Mouse (Mus musculus): ENCODE data around the gene Prrc2b. TPM values are rescaled to one million over a fixed set of nuclear protein-coding genes. Genes with fewer than 3 reads are reported as not detected.

Prrc2b gene
- polyA plus RNA-seq, 1 experiment from 2014 or later: 76.8 TPM

DNA sequence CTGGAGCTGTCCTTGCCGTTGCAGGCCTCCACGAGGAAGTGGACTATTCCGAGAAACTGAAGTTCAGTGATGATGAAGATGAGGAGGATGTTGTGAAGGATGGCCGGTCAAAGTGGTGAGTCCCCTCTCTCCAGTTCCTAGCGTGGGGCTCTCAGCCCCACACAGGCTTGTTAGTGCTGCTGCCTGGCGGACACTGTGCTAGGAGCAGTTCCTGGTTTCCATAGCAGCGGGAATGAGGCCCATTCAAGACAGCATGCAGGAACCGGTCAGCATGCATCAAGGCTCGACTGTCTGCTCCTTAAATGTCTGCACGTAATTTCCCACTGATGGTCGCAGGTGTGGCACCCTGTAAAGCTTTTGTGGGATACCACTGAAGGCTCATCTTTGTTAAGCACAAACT is 48.1 kb downstream of the Prrc2b start:
- 79% methylated on average over 11 of the region's 11 CpGs for WGBS
- Histone ChIP-seq H3K27me3 (ENCODE audit: insufficient read depth, low read length) (no peaks in the 10 kb centered on the region), H3K9ac (no peak overlapping the region), H3K9me3 (ENCODE audit: low read depth, low read length) (no peaks in the 10 kb centered on the region), H3K36me3 (ENCODE audit: insufficient read depth) (peaks cover 100% of the 10 kb centered on the region), H3K4me2 (no peak overlapping the region), H3K4me1 (ENCODE audit: insufficient read depth) (no peaks in the 10 kb centered on the region), H3K27ac (ENCODE audit: low read depth) (no peak overlapping the region), H3K4me3 (ENCODE audit: low read depth, low read length) (no peak overlapping the region)
- no peak for DNase-seq
- ATAC-seq (ENCODE audit: insufficient read depth): no peak
- no peak for TF ChIP-seq CTCF (IDR thresholded peaks at IDR 0.05; ENCODE audit: low read depth)

- no peak for DNase-seq
- no peaks in the 10 kb centered on the region for H3K9me3 ChIP-seq (ENCODE audit: low read depth, low read length)
- H3K27ac ChIP-seq (ENCODE audit: low read depth): no peak overlapping the region
- no peak overlapping the region for H3K4me3 ChIP-seq (ENCODE audit: low read depth, low read length)
- no peak overlapping the region for H3K4me2 ChIP-seq
- no peak for TF ChIP-seq CTCF (IDR thresholded peaks at IDR 0.05; ENCODE audit: low read depth)
- peaks cover 100% of the 10 kb centered on the region for H3K36me3 ChIP-seq (ENCODE audit: insufficient read depth)
- no peak for ATAC-seq (ENCODE audit: insufficient read depth)
- 92% methylated on average over 4 of the region's 4 CpGs for WGBS
- H3K27me3 ChIP-seq (ENCODE audit: insufficient read depth, low read length): no peaks in the 10 kb centered on the region
- no peak overlapping the region for H3K9ac ChIP-seq
- no peaks in the 10 kb centered on the region for H3K4me1 ChIP-seq (ENCODE audit: insufficient read depth)
These were observed 49.2 kb downstream of the Prrc2b start for GRCm38 (mm10) chr2:32200033-32200432.

GRCm38 (mm10) chr2:32200712-32201111 is 49.8 kb downstream of the Prrc2b start:
- no peaks in the 10 kb centered on the region for H3K9me3 ChIP-seq (ENCODE audit: low read depth, low read length)
- DNase-seq (no peak), ATAC-seq (ENCODE audit: insufficient read depth) (no peak)
- H3K4me3 ChIP-seq (ENCODE audit: low read depth, low read length): no peak overlapping the region
- no peak for TF ChIP-seq CTCF (IDR thresholded peaks at IDR 0.05; ENCODE audit: low read depth)
- no peak overlapping the region for H3K27ac ChIP-seq (ENCODE audit: low read depth)
- WGBS: 86% methylated on average over 11 of the region's 11 CpGs
- H3K4me1 ChIP-seq (ENCODE audit: insufficient read depth): no peaks in the 10 kb centered on the region
- H3K27me3 ChIP-seq (ENCODE audit: insufficient read depth, low read length): no peaks in the 10 kb centered on the region
- no peak overlapping the region for H3K4me2 ChIP-seq
- no peak overlapping the region for H3K9ac ChIP-seq
- peaks cover 100% of the 10 kb centered on the region for H3K36me3 ChIP-seq (ENCODE audit: insufficient read depth)

GRCm38 (mm10) chr2:32201527-32201926 is 50.6 kb downstream of the Prrc2b start:
- DNase-seq: peak; percentile 78
- Histone ChIP-seq H3K9ac (no peak overlapping the region), H3K9me3 (ENCODE audit: low read depth, low read length) (no peaks in the 10 kb centered on the region), H3K36me3 (ENCODE audit: insufficient read depth) (peaks cover 100% of the 10 kb centered on the region), H3K27ac (ENCODE audit: low read depth) (no peak overlapping the region), H3K4me2 (no peak overlapping the region), H3K4me3 (ENCODE audit: low read depth, low read length) (no peak overlapping the region), H3K27me3 (ENCODE audit: insufficient read depth, low read length) (no peaks in the 10 kb centered on the region), H3K4me1 (ENCODE audit: insufficient read depth) (no peaks in the 10 kb centered on the region)
- ATAC-seq (ENCODE audit: insufficient read depth): peak; percentile 65; the same call in 1 of the 2 replicates
- TF ChIP-seq CTCF (IDR thresholded peaks at IDR 0.05; ENCODE audit: low read depth): no peak
- WGBS: 65% methylated on average over 7 of the region's 7 CpGs

DNA sequence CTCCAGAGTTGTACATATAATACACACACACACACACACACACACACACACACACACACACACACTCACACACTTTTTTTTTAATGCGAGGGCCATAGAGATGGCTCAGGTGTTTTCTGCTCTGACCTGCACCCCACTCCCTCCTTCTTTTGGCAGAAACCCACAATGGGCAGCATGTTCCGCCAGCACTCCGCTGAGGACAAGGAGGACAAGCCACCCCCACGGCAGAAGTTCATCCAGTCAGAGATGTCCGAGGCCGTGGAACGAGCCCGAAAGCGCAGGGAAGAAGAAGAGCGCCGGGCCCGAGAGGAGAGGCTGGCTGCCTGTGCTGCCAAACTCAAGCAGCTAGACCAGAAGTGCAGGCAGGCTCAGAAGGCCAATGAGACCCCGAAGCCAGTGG is 53.0 kb downstream of the Prrc2b start:
- H3K9ac ChIP-seq: no peak overlapping the region
- H3K27me3 ChIP-seq (ENCODE audit: insufficient read depth, low read length): no peaks in the 10 kb centered on the region
- H3K4me1 ChIP-seq (ENCODE audit: insufficient read depth): no peaks in the 10 kb centered on the region
- no peak overlapping the region for H3K4me2 ChIP-seq
- WGBS: 94% methylated on average over 13 of the region's 13 CpGs
- DNase-seq (no peak), ATAC-seq (ENCODE audit: insufficient read depth) (no peak)
- no peak for TF ChIP-seq CTCF (IDR thresholded peaks at IDR 0.05; ENCODE audit: low read depth)
- H3K9me3 ChIP-seq (ENCODE audit: low read depth, low read length): no peaks in the 10 kb centered on the region
- H3K4me3 ChIP-seq (ENCODE audit: low read depth, low read length): no peak overlapping the region
- H3K36me3 ChIP-seq (ENCODE audit: insufficient read depth): peaks cover 100% of the 10 kb centered on the region
- H3K27ac ChIP-seq (ENCODE audit: low read depth): no peak overlapping the region

DNA sequence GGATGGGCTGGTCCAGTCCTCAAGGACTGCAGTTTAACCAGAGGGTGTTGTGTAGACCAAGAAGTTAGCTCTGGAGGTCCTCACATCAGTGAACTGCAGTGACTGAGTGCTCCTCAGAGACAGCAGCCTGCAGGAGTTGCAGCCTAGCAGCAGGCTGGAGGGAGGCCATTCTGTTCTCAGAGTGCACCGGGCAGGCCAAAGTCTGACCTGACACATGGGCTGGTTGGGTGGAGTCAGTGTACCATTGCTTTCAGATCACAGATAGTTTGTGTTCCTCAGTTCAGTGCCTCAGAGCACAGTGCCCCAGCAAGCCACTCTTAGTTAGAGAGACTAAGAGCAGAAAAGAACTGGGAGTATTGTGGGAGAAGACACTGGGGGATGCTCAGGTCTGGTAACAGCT is 56.8 kb downstream of the Prrc2b start:
- 92% methylated on average over 1 of the region's 1 CpGs for WGBS
- DNase-seq: no peak
- no peak overlapping the region for H3K27ac ChIP-seq (ENCODE audit: low read depth)
- no peak overlapping the region for H3K4me2 ChIP-seq
- H3K36me3 ChIP-seq (ENCODE audit: insufficient read depth): peaks cover 100% of the 10 kb centered on the region
- ATAC-seq (ENCODE audit: insufficient read depth): no peak
- H3K9ac ChIP-seq: no peak overlapping the region
- H3K27me3 ChIP-seq (ENCODE audit: insufficient read depth, low read length): no peaks in the 10 kb centered on the region
- no peaks in the 10 kb centered on the region for H3K4me1 ChIP-seq (ENCODE audit: insufficient read depth)
- H3K9me3 ChIP-seq (ENCODE audit: low read depth, low read length): no peaks in the 10 kb centered on the region
- no peak overlapping the region for H3K4me3 ChIP-seq (ENCODE audit: low read depth, low read length)
- no peak for TF ChIP-seq CTCF (IDR thresholded peaks at IDR 0.05; ENCODE audit: low read depth)

GRCm38 (mm10) chr2:32211689-32212088 is 60.8 kb downstream of the Prrc2b start:
- Histone ChIP-seq H3K4me3 (ENCODE audit: low read depth, low read length) (no peak overlapping the region), H3K27ac (ENCODE audit: low read depth) (no peak overlapping the region), H3K4me2 (no peak overlapping the region), H3K36me3 (ENCODE audit: insufficient read depth) (peaks cover 100% of the 10 kb centered on the region), H3K27me3 (ENCODE audit: insufficient read depth, low read length) (no peaks in the 10 kb centered on the region), H3K4me1 (ENCODE audit: insufficient read depth) (no peaks in the 10 kb centered on the region), H3K9ac (no peak overlapping the region), H3K9me3 (ENCODE audit: low read depth, low read length) (no peaks in the 10 kb centered on the region)
- no peak for TF ChIP-seq CTCF (IDR thresholded peaks at IDR 0.05; ENCODE audit: low read depth)
- WGBS: 88% methylated on average over 8 of the region's 8 CpGs
- ATAC-seq (ENCODE audit: insufficient read depth): no peak
- DNase-seq: no peak

DNA sequence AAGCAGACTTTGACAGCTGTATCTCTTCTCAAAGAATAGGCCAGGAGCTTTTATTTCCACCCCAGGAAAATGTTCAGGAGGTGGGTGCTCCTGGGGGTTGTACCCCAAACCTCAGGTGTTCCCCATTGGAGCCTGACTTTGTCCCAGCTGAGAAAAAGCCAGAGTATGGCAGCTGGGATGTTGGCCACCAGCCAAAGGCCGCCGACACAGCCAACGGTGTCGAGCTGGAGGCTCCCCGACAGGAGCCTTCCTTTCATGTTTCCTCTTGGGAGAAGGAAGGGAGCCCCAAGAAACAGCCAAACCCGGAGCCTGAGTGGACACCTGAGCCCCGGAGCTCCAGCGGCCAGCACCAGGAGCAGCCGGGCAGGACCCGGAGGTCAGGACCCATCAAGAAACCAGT is 62.1 kb downstream of the Prrc2b start:
- no peak overlapping the region for H3K4me2 ChIP-seq
- H3K27me3 ChIP-seq (ENCODE audit: insufficient read depth, low read length): no peaks in the 10 kb centered on the region
- 56% methylated on average over 10 of the region's 10 CpGs for WGBS
- TF ChIP-seq CTCF (IDR thresholded peaks at IDR 0.05; ENCODE audit: low read depth): no peak
- ATAC-seq (ENCODE audit: insufficient read depth) (no peak), DNase-seq (peak; percentile 48)
- no peak overlapping the region for H3K9ac ChIP-seq
- peaks cover 100% of the 10 kb centered on the region for H3K36me3 ChIP-seq (ENCODE audit: insufficient read depth)
- H3K27ac ChIP-seq (ENCODE audit: low read depth): no peak overlapping the region
- no peaks in the 10 kb centered on the region for H3K4me1 ChIP-seq (ENCODE audit: insufficient read depth)
- no peaks in the 10 kb centered on the region for H3K9me3 ChIP-seq (ENCODE audit: low read depth, low read length)
- no peak overlapping the region for H3K4me3 ChIP-seq (ENCODE audit: low read depth, low read length)
